Mouse (Mus musculus) left cerebral cortex, adult 2 months (tissue): ENCODE measurements around the gene Mmp11. TPM values are rescaled to one million over a fixed set of nuclear protein-coding genes. Genes with fewer than 3 reads are reported as not detected.
"Not testable (repeated sequence)": the region's sequence is repeated elsewhere in the genome, so short reads cannot be mapped to it uniquely, and the experiment has no call there.

Source experiments
- DNase-seq, 2 experiments: peaks; one replicate each; pipeline ENCODE4 v3.0.0; 2021 to 2022; ENCODE audit warnings: low spot score in 2 of 2, mixed read lengths in 1 of 2; ENCODE audit errors: extremely low spot score in 1 of 2
- H3K27ac ChIP-seq: fragments of 200-600 bp; 2 replicates; pipeline ENCODE4 v1.8.1; 2022
- H3K4me3 ChIP-seq: fragments of 200-600 bp; 2 replicates; pipeline ENCODE4 v1.8.1; 2022
- CTCF ChIP-seq: fragments of 200-600 bp; IDR thresholded peaks from 2 replicates; pipeline ENCODE4 v1.8.1; 2022; ENCODE audit warnings: antibody characterized with exemption, mild to moderate bottlenecking, moderate library complexity
- intact Hi-C: fragments of 180-260 bp; cut with DNase I; formaldehyde crosslinking; loops from one replicate; pipeline ENCODE4 v1.15.1; 2025
- total RNA-seq, 2 experiments: library from RNA; stranded (reverse); gene quantifications; 2 replicates each; pipeline ENCODE4 v1.2.3; 2021

Gene Mmp11
- total RNA-seq, 2 experiments from 2014 or later = 1.3 TPM

DNA sequence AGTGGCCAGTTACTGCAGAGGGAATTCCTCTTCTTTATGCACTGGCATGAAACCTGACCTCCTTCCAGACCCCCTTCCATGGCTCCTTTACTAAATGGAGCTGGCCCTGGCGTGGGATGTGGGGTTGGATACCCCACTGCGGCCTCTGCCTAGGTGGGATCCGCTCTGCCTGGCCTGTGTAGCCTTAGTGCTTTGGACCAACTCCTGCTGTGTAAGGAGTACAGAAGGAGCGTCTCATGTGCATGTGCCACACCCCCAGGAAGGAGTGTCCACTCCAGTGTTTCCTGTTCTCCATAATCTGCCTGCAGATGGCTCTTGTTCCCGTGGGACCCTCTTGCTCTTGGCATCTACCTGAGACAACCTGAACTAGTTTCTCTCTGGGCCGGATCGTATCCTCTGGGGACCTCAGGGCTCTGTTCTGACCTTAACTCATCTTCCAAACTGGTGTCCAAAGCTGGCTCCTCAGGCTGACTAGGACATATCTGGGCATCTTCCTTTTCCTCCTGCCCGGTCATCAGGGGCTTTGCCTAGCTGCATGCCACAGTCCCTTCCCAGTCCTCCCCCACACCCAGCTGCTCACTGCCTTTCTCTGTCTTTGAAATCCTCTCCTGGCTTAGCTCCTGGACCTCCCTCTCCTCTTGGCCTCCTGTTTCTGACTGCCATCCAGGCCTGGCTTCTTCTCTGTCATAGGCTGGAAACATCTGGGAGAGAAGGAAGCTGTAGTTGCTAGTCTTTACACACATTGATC lies 46.7 kb downstream of the Mmp11 start:
- Histone ChIP-seq H3K4me3 (no peak overlapping the region), H3K27ac (no peak overlapping the region)
- no peak for TF ChIP-seq CTCF
- DNase-seq = no peak
- intact Hi-C loops = no loop called here

DNA sequence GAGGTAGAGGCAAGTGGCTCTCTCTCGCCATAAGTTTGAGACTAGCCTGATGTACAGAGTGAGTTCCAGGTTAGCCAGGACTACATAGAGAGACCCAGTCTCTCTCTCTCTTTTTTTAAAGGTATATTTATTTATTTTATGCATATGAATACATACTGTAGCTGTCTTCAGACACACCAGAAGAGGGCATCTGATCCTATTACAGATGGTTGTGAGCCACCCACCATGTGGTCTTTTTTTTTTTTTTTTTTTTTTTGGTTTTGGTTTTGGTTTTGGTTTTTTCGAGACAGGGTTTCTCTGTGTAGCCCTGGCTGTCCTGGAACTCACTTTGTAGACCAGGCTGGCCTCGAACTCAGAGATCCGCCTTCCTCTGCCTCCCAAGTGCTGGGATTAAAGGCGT lies 48.8 kb downstream of the Mmp11 start:
- intact Hi-C loops, H3K27ac ChIP-seq, H3K4me3 ChIP-seq, DNase-seq: not testable (repeated sequence)

GRCm38 (mm10) chr10:75884742-75885141 lies 51.6 kb downstream of the Mmp11 start:
- no peak overlapping the region for H3K27ac ChIP-seq
- DNase-seq = no peak
- TF ChIP-seq CTCF = no peak
- H3K4me3 ChIP-seq = no peak overlapping the region
- intact Hi-C loops = no loop called here

DNA sequence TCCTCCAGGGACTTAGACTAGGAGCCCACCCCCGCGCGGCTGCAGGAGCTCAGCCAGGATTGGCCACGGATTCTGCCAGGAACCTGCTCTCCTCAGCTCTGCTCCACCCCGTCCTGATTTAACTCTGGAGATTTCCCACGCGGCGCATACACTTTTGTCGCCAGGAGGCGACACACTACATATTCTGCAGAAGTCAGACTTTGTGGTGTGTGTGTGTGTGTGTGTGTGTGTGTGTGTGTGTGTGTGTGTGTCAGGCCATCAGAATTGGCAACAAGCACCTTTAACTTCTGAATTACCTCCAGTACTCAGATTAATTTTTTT lies 53.1 kb downstream of the Mmp11 start:
- peak; percentile 50 for TF ChIP-seq CTCF
- Histone ChIP-seq H3K27ac (no peak overlapping the region), H3K4me3 (no peak overlapping the region)
- intact Hi-C loops = loop anchor here (1.0 kb wide), 1 partner anchor 68 kb away; no protein-coding TSS in a partner anchor
- peak; percentile 75 to 80 for DNase-seq

DNA sequence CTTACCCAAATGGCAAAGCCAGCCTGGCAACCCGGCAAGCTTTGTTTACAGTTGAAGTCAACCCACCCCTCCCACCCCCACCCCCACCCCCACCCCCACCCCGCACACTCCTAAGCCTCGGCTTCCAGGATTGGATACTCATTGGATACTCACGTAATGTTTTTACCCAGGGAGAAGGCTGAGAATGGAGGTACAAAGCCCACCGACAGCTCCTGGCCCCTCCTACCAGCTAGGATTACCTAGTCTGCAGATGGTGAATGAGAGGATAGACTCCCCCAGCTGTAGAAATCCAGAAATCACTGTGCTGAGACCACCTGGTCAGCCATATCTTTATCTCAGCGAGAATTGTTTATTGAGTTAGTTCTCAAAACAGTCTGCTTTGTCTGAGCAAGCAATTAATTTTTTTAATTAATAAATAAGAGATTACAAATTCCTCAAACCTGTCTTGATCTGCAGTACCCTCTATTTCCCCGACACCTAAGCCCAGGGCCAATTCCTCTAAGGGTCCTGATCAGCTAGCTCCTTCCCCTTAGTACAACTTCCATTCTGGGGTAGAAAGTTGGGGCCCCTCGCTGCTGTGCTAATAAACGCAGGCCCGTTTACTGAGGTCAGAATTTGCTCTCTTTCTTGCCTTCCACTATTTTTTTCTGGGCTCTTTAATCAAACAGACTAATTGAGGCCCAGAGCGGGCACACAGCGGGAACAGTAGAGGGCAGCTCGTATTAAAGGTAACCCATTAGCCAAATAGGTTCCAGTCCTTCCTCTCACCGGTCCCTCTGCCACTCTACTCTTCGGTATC lies 53.7 kb downstream of the Mmp11 start:
- Histone ChIP-seq H3K27ac (no peak overlapping the region), H3K4me3 (no peak overlapping the region)
- DNase-seq = no peak
- TF ChIP-seq CTCF = no peak
- intact Hi-C loops = loop anchor here (1.0 kb wide), 1 partner anchor 69 kb away; no protein-coding TSS in a partner anchor

DNA sequence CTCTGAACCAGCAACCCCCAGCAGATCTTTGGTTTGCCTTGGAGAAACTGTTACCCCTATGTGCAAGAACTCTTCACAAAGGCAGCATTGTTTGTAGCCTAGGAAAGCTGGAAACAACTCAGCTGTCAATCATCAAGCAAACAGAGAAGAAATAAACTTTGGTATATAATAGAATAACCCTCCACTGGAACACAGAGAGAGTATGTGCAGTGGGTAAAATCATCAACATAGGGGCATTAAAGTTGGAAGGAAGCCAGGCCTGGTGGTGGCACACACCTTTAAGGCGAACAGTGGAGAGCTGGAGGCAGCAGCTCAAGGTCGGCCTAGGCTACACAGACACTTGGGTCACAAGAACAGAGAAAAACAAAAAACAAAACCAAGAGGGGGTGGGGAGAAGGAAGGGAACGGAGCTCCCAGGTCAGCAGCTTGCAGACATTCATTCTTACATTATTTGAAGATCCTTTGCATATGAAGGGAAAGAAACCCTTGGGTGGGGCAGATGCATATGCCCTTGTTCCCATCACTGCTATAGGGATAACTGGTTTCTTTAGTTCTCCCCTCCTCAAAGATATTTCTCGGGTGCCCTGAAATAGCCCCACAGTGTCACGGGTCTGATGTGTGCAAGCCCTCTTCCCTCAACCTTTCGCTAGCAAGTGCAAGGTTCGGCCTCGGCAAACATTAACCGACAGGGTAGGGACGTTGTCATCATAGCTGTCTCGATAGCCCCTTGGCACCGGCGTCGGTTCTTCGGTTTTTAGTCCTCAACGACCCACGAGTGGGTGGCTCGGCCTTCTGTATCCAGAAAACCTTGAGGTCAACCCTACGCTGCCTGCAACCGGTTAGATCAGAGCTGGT lies 54.5 kb downstream of the Mmp11 start:
- Histone ChIP-seq H3K4me3 (no peak overlapping the region), H3K27ac (no peak overlapping the region)
- no peak for DNase-seq
- TF ChIP-seq CTCF = no peak
- intact Hi-C loops = no loop called here

DNA sequence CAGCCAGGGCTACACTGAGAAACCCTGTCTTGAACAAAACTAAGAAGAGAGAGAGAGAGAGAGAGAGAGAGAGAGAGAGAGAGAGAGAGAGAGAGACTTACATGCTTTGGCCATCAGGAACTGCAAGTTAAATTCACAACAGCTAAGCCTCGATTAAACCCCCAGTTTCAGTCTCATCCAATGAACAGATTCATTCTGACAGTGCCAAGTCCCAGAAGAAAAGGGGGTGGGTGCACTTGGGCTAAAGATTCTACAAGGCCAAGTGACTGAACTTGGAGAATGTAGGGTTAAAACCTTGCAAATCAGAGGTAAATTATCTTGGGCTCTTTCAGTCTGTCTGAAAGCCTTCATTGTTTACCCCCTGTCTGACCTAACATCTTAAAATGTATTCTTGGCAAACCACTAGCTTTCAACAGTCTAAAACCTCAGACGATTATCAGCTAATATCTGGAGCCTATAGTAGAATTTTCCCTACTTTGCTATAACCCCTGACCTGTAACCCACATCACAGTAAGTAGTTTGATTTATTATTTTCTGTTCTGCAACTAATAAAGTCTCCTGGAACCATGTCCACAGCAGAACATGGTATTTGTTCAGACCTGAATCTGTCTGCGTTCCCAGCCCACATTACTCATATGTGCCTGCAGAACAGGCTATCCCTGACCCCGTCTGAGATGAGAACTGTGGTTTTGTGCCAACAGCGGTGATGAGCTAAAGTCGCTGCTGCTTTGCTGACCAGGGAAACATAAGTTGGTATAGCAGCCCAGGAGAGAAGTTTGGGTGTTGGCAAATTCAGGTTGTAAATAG lies 55.3 kb downstream of the Mmp11 start:
- H3K27ac ChIP-seq = no peak overlapping the region
- no peak for DNase-seq
- intact Hi-C loops = no loop called here
- no peak for TF ChIP-seq CTCF
- no peak overlapping the region for H3K4me3 ChIP-seq

- intact Hi-C loops = no loop called here
- Histone ChIP-seq H3K4me3 (no peak overlapping the region), H3K27ac (no peak overlapping the region)
- no peak for DNase-seq
- no peak for TF ChIP-seq CTCF
Measured at GRCm38 (mm10) chr10:75880351-75880750, 55.9 kb downstream of the Mmp11 start.

- Histone ChIP-seq H3K27ac (no peak overlapping the region), H3K4me3 (no peak overlapping the region)
- DNase-seq = no peak
- TF ChIP-seq CTCF = no peak
- intact Hi-C loops = no loop called here
Measured at GRCm38 (mm10) chr10:75878836-75879235, 57.5 kb downstream of the Mmp11 start.

- intact Hi-C loops = no loop called here
- H3K4me3 ChIP-seq = peak overlapping the region; percentile 44
- peak overlapping the region; percentile 80 for H3K27ac ChIP-seq
- DNase-seq = no peak
- TF ChIP-seq CTCF = no peak
Measured at GRCm38 (mm10) chr10:75873543-75874170, 62.6 kb downstream of the Mmp11 start.

Other genes with a start within 250 kb of the Mmp11 start
- gene Cabin1, start 172.2 kb downstream of the Mmp11 start, total RNA-seq = 10 to 100 TPM; 78.0 to 79.3 TPM
- gene Ddt, start 163.1 kb downstream of the Mmp11 start, total RNA-seq = 10 to 100 TPM; 43.3 to 49.3 TPM
- gene Gm20441, start 155.5 kb downstream of the Mmp11 start, total RNA-seq = not detected
- 1 to 10 TPM; 1.7 to 2.8 TPM for gene Gstt3, start 155.1 kb downstream of the Mmp11 start, total RNA-seq
- gene Gstt1, start 137.9 kb downstream of the Mmp11 start, total RNA-seq = 10 to 100 TPM; 11.0 to 12.2 TPM
- gene Gstt4, start 114.0 kb downstream of the Mmp11 start, total RNA-seq = not detected
- gene Gstt2, start 99.1 kb downstream of the Mmp11 start, total RNA-seq = 1 to 10 TPM; 4.6 to 4.8 TPM
- gene Mif, start 76.3 kb downstream of the Mmp11 start, total RNA-seq = 100 to 1,000 TPM; 475 to 526 TPM
- 1 to 10 TPM; 3.0 to 3.5 TPM for gene Derl3, start 43.1 kb downstream of the Mmp11 start, total RNA-seq
- gene Smarcb1, start 14.9 kb downstream of the Mmp11 start, total RNA-seq = 10 to 100 TPM; 75.8 to 78.2 TPM
- gene Chchd10, start 3.4 kb downstream of the Mmp11 start, total RNA-seq = 100 to 1,000 TPM; 364 to 413 TPM
- under 1 TPM in 1 of 2 experiments, not detected in 1; 0.51 TPM for gene Gm867, start 4.2 kb upstream of the Mmp11 start, total RNA-seq
- gene Vpreb3, start 6.6 kb upstream of the Mmp11 start, total RNA-seq = not detected
- not detected for gene Gm5134, start 18.0 kb upstream of the Mmp11 start, total RNA-seq
- gene Zfp280b, start 96.2 kb upstream of the Mmp11 start, total RNA-seq = 10 to 100 TPM; 15.0 to 15.8 TPM
- not detected for gene Slc5a4b, start 174.5 kb upstream of the Mmp11 start, total RNA-seq
- gene Slc5a4a, start 211.0 kb upstream of the Mmp11 start, total RNA-seq = not detected